Mouse (Mus musculus) layer of hippocampus, adult 9-11 months (tissue): Measurements from ENCODE around the gene Btbd1.
A peak's percentile ranks its signal among the peaks of the same experiment; 100 is the strongest.
"Not testable (repeated sequence)": the region's sequence is repeated elsewhere in the genome, so short reads cannot be mapped to it uniquely, and the experiment has no call there.

Source experiments
- DNase-seq: peaks from one replicate; pipeline ENCODE4 v3.0.0; 2022

Btbd1 gene

DNA sequence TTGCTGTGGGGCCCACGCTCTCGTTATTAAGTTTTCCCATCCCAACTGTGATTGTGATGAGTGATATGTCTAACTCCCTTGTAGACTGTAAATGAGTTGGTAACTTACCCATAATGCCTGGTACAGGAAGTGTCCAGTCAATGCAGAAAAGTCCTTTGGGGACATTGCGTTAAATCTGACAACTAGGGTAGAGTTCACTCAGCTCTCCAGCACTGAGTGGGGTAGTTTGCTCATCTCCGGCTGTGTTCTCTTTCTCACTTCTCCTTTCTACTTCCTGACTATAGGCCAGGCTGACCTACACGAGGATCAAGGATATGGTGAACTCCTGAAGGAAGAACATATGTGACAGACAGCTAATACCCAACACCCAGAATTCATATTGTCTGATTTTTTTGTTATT, 20.0 kb upstream of the Btbd1 start:
- DNase-seq: no peak

DNA sequence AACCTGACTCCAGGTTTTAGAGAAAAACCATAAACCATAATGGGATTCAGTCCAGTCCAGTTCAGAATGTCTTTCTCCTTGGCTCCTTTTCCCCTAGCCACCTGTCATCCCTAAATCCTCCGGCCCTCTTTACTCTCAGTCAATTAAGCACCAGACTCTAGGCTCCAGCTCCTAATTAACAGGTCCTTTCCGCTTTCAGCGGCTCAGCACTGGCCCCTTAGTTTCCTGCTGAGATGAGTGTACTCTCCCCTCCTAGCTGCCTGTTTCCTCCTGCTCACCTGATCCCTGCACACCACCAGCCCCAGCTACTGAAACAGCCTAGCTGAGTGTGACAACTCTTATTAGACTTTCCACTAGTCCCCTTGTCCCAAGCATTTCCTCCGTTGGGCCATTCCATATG, 18.5 kb upstream of the Btbd1 start:
- DNase-seq: no peak

DNA sequence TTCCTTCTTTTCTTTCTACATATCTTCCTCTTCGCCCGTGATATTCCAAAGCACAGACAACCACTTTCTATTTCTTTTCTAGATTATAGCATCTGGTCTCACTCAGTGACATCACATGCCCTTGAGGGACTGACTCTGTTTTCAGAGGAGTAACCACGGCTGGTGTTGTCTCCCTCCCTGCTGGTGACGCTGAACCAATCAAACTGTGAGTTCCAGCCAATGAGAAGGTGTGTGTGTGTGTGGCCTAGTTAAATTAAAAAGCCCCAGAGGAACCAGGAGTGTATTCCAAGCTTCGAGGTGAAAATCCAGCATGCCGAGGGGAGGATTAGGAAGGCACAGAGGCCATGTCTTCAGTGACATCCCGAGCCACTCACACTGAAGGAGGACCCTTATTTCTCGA, 17.8 kb upstream of the Btbd1 start:
- no peak for DNase-seq

DNA sequence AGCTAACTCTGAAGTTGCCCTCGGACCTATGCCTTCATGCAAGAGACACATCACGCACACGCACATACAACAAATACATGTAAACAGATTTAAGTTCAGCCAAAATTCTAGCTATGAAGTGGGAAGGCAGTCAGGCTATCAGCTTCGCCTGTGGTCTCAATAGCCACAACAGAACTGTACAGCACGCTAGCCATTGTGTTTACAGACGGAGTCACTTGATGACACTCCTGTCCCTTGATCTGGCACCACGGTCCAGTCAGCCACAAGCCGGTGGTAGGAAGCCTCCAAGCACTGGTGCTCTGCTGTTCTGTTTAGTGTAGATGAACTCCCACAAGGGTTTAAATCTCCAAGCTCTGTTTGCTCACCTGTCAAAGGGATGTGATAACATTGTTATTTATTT, 16.8 kb upstream of the Btbd1 start:
- DNase-seq: no peak

DNA sequence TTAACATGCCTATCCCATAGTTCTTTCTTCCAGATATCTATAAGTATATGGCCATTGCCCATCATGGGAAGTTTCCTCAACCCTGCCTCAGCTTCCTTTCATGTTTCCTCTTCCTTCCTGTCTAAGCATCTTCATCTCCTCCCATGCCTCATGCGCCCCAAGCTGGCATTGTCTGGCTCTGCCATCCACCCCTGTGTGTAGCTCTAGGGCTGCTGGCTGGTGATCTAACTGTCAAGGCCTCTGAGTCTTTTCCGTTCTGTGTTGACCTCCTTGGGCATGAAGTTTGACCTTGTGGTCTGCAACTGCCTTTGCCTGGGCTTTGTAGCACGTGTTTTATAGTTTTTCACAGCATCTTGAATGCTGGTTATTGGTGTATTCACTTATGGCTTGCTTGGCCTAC, 16.1 kb upstream of the Btbd1 start:
- no peak for DNase-seq

DNA sequence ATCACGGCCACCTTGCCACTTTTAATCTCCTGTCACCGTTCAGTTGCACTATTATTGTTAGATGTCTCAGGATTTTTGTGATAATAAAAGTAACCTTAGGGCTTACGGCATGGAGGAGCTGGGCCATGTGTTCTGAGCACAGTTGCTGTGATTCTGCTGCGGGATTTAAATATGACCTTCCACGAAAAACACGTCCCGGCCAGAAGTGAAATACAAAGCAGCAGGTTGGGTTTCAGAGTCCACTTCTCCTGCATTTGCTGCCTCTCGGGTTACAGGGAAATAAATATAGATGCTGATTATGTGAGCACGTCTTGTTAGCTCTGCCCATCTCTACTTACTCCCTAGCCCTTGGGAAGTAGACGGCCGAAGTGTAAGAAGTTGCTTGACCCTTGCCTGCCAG, 15.6 kb upstream of the Btbd1 start:
- no peak for DNase-seq

DNA sequence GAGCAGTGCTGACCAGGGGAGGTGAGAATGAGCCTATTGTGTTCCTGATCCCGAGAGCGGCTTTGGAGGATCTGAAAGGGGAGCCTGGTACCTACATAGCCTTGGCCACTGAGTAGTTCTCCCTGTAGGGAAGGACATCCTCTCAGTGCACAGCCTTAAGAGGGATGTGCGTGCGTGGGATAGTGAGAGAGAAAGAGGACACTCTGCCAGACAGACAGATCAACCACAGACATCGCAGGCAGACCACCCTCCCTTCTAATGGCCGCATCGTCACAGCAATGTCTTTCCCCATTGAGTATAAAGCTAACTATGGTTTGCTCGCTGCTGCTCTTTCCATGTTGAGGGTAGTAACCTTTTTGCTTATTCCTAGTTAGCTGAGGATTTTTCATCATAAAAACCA, 14.7 kb upstream of the Btbd1 start:
- no peak for DNase-seq

DNA sequence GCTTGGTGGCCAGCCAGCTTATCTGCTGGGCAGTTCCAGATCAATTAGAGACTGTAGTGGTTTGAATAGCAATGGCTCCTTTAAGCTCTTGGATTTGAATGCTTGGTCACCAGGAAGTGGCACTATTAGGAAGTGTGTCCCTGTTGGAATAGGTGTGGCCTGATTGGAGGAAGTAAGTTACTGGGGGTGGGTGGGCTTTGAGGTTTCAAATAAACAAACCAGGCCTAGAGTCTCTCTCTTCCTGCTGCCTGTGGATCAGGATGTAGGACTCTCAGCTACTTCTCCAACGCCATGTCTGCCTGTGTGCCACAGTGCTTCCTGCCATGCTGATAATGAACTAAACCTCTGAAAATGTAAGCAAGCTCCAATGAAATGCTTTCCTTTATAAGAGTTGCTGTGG, 13.8 kb upstream of the Btbd1 start:
- no peak for DNase-seq

DNA sequence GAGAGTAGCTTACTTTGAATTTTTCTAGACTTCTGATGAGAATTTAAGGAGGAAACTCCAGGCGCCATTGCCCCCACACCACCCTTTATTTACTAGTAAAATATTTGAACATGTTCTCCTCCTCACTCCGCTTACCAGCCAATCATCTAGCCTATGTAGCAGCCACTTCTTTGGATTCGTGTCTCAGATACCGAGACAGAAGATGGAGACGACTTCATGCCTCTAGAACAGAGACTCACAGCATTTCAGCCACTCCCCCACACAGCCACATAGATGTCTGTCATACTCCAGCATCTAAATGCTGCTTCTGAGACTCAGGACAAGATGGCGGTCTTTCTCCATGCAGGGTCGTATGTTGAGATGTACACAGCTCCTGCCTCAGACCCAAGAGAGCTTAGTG, 12.9 kb upstream of the Btbd1 start:
- no peak for DNase-seq

DNA sequence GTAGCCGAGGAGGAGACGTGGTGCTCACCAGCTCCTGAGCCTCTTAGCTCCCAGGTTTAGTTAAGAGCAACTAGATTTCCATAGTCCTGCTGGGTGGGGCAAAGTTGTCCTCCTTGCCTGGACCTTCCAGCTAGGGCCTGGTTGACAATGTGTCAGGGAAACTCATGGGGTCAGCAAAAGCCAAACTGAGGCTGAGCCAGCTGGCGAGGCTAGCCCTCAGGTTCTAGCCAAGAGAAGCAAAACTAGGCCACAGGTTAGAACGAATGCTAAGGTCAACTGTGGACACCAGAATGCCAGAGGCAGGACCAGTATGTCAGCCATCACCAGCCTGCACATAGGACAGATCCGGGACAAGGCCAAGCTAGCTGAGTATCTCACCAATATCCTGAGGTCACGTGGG, 12.2 kb upstream of the Btbd1 start:
- no peak for DNase-seq

DNA sequence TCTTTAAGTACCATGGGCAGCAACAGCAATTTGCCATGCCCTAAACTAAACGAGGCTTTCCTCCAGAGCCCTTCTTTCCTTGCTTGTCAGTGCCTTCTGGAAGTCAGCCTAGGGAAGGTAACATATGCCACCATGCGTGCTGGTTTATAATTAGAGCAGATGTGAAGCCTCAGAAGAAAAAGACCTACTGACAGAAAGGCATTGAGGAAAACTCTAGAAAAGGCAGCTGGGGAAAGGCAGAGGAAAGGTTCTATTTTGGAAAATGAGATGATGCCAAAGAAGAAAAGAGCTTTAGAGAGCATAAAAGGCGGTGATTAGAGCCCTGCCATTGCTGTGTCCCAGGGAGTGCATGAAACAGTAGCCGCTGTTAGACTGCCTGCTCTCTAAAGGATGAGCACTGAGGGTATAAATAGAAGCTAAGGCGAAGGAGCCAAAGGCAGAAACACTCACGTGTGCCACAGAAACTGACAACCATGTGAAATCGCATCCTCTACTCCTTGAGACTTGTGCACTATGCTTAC, 11.5 kb upstream of the Btbd1 start:
- peak; percentile 63 for DNase-seq

DNA sequence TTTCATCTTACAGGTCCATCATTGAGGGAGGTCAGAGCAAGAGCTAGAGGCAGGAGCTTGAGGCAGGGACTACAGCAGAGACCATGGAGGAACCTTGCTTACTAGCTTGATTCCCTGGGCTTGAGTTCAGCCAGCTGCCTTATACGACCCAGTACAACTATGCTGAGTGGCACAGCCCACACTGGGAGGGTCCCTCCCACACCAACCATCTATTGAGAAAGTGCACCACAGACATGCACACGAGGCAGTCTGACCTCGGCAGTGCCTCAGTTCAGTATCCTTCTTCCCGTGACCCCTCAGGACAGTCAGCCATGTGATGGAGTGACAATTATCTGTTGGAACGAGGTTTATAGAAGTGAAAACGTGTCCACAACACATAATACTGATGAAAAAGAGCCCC, 10.5 kb upstream of the Btbd1 start:
- no peak for DNase-seq

DNA sequence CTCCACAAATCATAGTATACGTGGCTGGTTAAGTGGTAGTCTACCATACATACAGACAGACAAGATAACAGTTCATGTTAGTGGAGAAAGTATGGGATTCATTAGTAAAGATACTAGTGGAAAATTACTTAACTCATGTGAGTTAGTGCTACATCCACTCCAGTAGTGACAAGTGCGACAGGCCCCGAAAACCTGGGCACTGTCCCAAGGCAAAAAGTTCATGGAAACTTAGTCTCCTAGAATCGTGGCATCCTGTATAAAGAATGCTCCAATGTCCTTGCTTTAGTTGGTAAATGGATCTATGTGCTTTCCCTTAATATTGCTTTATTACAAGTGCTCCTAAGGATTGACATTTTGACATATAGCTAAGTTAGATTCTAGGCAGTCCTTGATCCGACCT, 8.5 kb upstream of the Btbd1 start:
- not testable (repeated sequence) for DNase-seq

DNA sequence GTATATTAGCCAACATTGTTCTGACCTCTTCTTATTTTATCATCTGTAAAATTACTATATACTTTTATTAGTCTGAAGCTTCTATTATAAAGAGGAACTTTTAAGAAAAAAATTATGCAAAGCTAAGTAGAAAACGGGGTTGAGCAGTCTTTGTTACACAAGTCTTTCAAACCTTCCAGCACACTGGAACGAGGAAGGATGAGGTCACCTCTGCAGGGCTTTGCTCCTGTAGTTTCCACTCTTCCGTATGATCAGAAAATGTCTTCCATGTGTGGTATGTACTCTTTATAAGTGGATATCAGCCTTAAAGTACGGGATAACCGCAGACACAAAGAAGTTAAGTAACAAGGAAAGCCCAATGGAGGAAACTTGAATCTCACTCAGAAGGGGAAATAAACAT, 6.2 kb upstream of the Btbd1 start:
- DNase-seq: no peak

DNA sequence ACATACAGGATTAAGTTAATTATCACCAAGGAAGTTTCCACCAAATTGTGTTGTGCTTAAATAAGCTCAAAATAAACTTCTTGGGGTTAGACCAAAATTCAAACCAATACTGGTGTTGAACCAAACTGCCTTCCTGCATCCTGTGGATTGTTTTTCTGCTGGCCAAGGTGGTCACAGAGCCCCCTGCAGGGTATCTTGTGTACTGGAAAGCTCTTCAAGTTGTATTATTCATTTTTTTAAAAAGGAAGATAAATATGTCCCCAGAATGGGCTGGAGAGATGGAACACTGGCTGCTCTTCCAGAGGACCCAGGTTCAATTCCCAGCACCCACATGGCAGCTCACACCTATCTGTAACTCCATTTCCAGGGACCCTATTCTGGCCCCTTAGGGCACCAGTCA, 5.6 kb upstream of the Btbd1 start:
- no peak for DNase-seq

DNA sequence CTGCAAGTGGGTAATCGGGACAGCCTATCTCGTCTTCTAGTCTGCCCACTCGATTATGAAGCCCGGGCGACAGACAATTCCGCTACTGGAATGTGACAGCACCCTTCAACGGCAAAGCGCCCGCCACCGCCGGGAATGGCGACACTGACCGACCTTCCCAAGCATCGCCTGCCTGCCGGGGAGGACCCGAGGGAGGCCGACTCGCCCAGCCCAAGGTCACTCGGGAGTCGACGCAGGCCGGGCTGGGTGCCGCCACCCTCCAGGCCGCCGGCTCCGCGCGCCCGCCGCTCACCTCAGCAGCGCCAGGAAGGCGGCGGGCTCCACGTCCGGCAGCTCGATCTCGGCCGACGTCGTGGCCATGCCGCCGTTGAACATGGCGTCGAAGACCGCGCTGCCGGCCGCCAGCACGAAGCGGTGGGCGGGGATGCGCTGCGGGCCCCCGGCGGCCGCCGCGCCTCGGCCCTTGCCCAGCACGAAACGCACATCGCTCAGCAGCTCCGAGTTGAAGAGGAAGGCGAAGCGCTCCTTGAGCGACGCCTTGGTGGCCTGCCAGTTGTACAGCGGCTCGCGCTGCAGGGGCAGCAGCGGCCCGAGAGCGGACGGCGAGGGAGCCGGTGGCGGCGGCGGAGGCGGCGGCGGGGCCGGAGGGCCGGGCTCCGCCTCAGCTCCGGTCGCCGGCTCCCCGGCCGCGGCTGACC, 401 bp downstream of the Btbd1 start:
- DNase-seq: peak; percentile 23

DNA sequence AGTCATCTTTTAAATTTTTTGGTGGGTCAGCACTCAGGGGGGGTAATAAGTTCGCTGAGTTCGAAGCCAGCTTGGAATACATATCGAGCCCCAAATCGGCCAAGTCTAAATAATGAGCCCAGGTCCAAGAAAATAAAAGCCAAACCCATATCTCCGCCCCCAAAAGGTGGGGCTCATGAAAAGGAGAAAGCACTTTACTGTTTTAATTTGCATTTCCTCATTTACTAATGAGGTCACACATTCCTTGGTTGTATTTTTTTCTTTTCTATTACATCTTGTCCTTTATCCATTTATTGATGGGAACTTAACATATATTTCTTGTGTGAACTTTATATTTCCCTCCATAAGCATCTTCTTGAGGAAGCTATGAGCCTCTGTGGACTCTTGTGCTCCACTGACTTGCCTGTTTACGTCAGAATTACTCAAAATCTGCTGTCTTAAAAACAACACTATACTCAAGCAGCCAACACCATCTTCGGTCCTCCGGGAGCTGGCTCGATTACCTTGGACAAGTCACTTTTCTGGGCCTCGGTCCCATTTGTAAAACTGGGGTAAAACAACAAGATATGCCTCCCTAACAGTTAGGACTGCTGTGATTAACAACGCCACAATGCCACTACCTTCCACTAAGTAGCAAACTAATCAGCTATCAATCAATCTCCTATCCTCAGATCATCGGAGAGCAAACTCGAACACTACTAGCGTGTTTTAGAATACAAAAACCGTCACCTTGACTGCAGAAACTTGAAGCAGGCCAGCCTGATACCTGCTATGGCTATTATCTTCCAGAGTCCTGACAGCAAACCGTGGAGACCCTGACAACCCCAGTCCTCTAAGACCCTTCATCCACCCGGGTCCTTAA, 1.2 kb downstream of the Btbd1 start:
- DNase-seq: no peak

DNA sequence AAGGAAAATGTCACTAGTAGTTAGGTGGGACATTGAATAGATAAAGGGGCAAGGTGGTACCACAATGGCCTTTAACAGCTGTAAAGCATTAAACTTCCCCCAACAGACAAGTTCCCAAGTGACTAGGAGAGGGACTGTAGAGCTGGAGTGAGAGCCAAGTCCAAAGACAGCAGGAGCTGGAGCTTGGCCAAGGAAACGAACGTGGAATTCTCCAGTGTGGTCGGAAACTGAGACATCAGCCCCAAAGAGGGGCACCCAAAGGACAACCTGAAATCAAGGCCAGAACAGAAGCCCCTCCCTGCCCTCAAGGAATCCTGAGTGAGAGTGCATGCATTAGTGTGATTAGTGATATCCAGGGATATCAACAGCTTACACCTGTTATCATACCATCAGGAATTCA, 3.9 kb downstream of the Btbd1 start:
- DNase-seq: no peak

DNA sequence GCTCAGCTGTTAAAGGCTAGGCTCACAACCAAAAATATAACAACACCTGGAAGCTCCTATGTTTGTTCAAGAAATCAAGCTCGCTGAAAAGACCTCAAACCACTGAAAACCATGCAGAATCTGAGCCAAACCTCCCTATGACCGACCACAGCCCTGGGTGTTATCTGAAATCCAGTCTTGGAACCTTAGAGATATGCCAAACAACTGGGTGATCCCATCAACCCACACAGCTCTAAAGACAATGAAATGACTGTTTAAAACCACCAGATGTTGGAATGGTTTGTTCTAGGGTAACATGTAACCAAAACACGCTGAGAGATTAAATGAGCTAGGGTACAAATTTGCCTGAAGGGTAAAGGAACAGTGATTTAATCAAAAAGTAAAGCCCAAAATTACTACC, 4.3 kb downstream of the Btbd1 start:
- no peak for DNase-seq

DNA sequence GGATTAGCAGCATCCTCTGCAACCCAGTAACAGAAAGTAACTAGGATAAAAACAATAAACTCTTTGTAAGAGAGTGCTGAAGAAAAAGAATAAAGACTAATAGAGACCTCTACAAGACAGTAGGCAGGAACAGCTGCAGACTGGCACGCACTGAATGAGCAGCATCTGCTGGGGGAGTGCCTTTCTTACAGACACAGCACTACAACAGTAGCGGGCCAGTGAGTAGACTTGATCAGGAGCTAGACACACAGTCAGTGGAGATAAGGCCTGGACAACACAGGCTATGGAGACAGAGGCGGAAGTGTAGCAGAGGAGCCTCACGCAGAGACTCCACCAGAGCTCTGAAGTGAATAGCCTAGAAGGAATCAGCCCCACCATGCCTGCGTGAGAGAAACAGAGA, 23.2 kb downstream of the Btbd1 start:
- peak; percentile 38 for DNase-seq

DNA sequence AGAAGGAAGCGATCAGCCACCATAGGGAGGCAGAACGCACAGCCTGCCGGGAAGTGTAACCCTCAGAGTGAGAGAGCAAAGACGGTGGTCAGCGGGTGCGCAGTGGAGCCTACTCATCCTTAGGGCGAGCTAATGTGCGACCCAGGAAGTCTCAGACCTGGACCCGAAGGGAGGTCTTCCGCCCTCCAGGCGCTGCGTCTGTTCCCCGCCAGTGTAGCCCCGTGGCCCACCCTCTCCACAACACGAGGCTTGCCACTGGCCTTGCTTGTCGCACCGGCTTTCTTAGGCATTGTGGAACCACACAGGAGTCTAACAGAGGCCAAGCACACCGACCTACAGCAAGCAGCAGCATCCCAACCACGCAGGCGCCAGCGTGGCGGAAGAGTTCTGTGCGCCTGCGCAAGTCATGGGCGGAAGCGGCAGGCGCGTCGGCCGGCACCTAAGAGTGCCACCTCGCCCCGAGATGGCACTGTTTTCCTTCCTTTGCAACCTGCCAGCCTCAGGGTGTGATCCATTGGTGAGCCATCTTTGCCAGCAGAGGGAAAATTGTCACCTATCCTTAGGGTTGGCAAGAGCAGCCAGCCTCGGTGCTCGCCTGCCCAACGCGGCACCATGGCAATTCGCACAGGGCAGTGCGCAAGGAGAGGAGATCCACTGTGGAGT, 40.0 kb downstream of the Btbd1 start, which contains the start of gene 3110040N11Rik:
3110040N11Rik (minus strand) TSS at position 384 of the 663 bp plus-strand sequence.
- DNase-seq: peak; percentile 86

DNA sequence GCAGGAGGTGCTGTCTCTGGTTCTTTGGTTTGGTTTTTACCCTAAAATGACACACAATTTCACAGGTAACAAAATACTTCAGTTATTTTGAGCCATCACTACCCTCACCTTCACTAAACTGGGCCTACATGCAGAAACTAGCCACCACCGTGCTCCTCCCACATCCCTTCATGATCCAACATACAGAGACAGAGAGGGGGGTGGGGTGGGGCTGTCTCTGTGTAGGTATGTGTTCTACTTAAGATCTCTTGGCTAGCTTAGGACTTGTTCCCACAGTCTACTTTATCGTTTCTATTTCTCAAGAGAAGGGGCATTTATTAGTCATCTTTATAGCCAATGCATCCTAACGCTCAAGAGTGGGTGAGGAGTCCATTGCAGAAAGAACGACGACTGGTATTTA, 40.7 kb downstream of the Btbd1 start:
- no peak for DNase-seq

DNA sequence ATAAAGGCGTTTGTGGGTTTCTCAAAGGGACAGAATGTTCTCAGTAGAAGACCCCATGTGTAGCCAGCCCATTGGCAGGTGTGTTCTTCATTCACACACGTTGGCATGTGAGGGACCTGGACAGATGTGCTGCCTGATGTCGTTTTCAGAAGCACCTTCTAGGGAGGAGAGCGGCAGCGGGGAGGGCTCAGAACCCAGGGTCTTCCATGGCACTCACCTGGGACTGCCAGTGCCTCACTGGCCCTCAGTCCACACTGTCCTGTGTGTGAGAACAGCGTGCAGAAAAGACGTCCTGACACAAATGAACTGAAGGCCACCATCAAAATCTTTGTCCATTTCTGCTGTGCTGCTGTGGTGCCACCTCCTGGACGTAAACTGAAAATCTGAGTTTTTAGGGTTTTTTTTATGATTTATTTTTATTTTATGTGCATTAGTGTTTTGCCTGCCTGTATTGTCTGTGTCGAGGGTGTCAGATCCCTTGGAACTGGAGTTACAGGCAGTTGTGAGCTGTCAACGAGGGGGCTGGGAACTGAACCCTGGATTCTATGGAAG, 51.5 kb downstream of the Btbd1 start:
- DNase-seq: no peak
